Mouse (Mus musculus) CH12.LX (cell line): ENCODE data around the gene Hist1h2af. TPM values are rescaled to one million over a fixed set of nuclear protein-coding genes. Genes with fewer than 3 reads are reported as not detected.
A peak's percentile ranks its signal among the peaks of the same experiment; 100 is the strongest.

Experiments
- DNase-seq: peaks from one replicate; pipeline ENCODE4 v3.0.0-alpha.2; 2013; ENCODE audit errors: extremely low read depth
- H3K27ac ChIP-seq: 2 replicates; pipeline ENCODE4 v1.5.1; 2012; ENCODE audit warnings: low read depth, mild to moderate bottlenecking, control low read depth, moderate library complexity; ENCODE audit not compliant: insufficient read depth
- H3K27me3 ChIP-seq: replicated peaks from 2 replicates; pipeline ENCODE3; 2012; ENCODE audit warnings: inconsistent platforms
- H3K36me3 ChIP-seq, 2 experiments: replicated peaks in 1 of 2; 2 replicates each; pipeline versions ENCODE3 to v1.6.1; 2012; ENCODE audit warnings: inconsistent platforms in 1 of 2, low read length in 1 of 2, mild to moderate bottlenecking in 1 of 2, mixed read lengths in 1 of 2, moderate library complexity in 1 of 2; ENCODE audit not compliant: control insufficient read depth in 1 of 2, insufficient read depth in 1 of 2
- H3K4me1 ChIP-seq, 2 experiments: 2 replicates each; pipeline ENCODE4 v1.6.1; 2012; ENCODE audit warnings: inconsistent platforms in 1 of 2, moderate library complexity in 1 of 2; ENCODE audit not compliant: insufficient read depth in 2 of 2, control insufficient read depth in 1 of 2
- H3K4me2 ChIP-seq: 2 replicates; pipeline ENCODE4 v1.6.1; 2012; ENCODE audit warnings: low read depth, mild to moderate bottlenecking, control low read depth; ENCODE audit not compliant: poor library complexity, insufficient read depth, severe bottlenecking
- H3K4me3 ChIP-seq, 3 experiments: fragments of 150-350 bp in 1 of 3; sonication (generic) in 1 of 3; replicated peaks in 1 of 3; 2 replicates each; pipeline versions ENCODE3 to v1.5.1; 2011 to 2012; ENCODE audit warnings: low read depth in 2 of 3, low read length in 2 of 3, mild to moderate bottlenecking in 2 of 3, moderate library complexity in 2 of 3, control low read depth in 1 of 3, improper control_type of control experiment in 1 of 3, inconsistent platforms in 1 of 3, mixed read lengths in 1 of 3; ENCODE audit not compliant: poor library complexity in 1 of 3
- H3K79me2 ChIP-seq: replicated peaks from 2 replicates; pipeline ENCODE4 v1.6.1; 2012; ENCODE audit warnings: mild to moderate bottlenecking, moderate library complexity; ENCODE audit not compliant: control insufficient read depth, poor library complexity, insufficient read depth, severe bottlenecking; ENCODE audit errors: extremely low read depth
- H3K9ac ChIP-seq: 2 replicates; pipeline ENCODE4 v1.6.1; 2012; ENCODE audit warnings: low read depth, mild to moderate bottlenecking, control low read depth, moderate library complexity; ENCODE audit not compliant: insufficient read depth
- H3K9me3 ChIP-seq: replicated peaks from 2 replicates; pipeline ENCODE3; 2012; ENCODE audit warnings: low read length, inconsistent platforms, mixed read lengths
- CHD2 ChIP-seq: IDR thresholded peaks from 2 replicates; pipeline ENCODE4 v1.6.1; 2011; ENCODE audit warnings: low read length, improper control_type of control experiment
- E2F4 ChIP-seq: IDR thresholded peaks from 2 replicates; pipeline ENCODE4 v1.6.1; 2011; ENCODE audit warnings: low read depth, low read length, improper control_type of control experiment; ENCODE audit not compliant: insufficient replicate concordance
- ELF1 ChIP-seq: IDR thresholded peaks from 2 replicates; pipeline ENCODE4 v1.6.1; 2014; ENCODE audit warnings: low read depth, mild to moderate bottlenecking, inconsistent platforms, low read length, improper control_type of control experiment
- EP300 ChIP-seq: IDR thresholded peaks from 2 replicates; pipeline ENCODE4 v1.6.1; 2011; ENCODE audit warnings: low read length, improper control_type of control experiment
- HCFC1 ChIP-seq: IDR thresholded peaks from 2 replicates; pipeline ENCODE4 v1.6.1; 2012; ENCODE audit warnings: low read depth, mild to moderate bottlenecking, inconsistent platforms, low read length, improper control_type of control experiment
- JUND ChIP-seq: conservative IDR thresholded peaks from 2 replicates; pipeline ENCODE4 v1.6.1; 2011; ENCODE audit warnings: low read depth, low read length, improper control_type of control experiment
- KAT2A ChIP-seq: IDR thresholded peaks from 2 replicates; pipeline ENCODE4 v1.6.1; 2012; ENCODE audit warnings: low read length, improper control_type of control experiment, inconsistent platforms; ENCODE audit not compliant: insufficient replicate concordance
- MAX ChIP-seq: IDR thresholded peaks from 2 replicates; pipeline ENCODE4 v1.6.1; 2011; ENCODE audit warnings: low read length, improper control_type of control experiment
- NRF1 ChIP-seq: IDR thresholded peaks from 2 replicates; pipeline ENCODE4 v1.6.1; 2014; ENCODE audit warnings: low read depth, mild to moderate bottlenecking, inconsistent platforms, low read length, improper control_type of control experiment, moderate library complexity
- PAX5 ChIP-seq: IDR thresholded peaks from 2 replicates; pipeline ENCODE4 v1.6.1; 2012; ENCODE audit warnings: low read length, inconsistent platforms, mixed read lengths
- POLR2A ChIP-seq: IDR thresholded peaks from 2 replicates; pipeline ENCODE4 v1.6.1; 2011; ENCODE audit warnings: low read depth, mild to moderate bottlenecking, improper control_type of control experiment, low read length
- POLR2AphosphoS2 ChIP-seq: IDR thresholded peaks from 2 replicates; pipeline ENCODE4 v1.6.1; 2011; ENCODE audit warnings: low read depth, low read length, improper control_type of control experiment
- RAD21 ChIP-seq: IDR thresholded peaks from 2 replicates; pipeline ENCODE4 v1.6.1; 2011; ENCODE audit warnings: low read depth, mild to moderate bottlenecking, low read length, improper control_type of control experiment, moderate library complexity
- RCOR1 ChIP-seq: conservative IDR thresholded peaks from 2 replicates; pipeline ENCODE4 v1.6.1; 2012; ENCODE audit warnings: low read depth, mild to moderate bottlenecking, inconsistent platforms, low read length, improper control_type of control experiment
- SIN3A ChIP-seq: IDR thresholded peaks from 2 replicates; pipeline ENCODE4 v1.6.1; 2012; ENCODE audit warnings: low read length, improper control_type of control experiment, inconsistent platforms
- TBP ChIP-seq: conservative IDR thresholded peaks from 2 replicates; pipeline ENCODE4 v1.6.1; 2011; ENCODE audit warnings: low read depth, low read length, improper control_type of control experiment
- TCF12 ChIP-seq: IDR thresholded peaks from 2 replicates; pipeline ENCODE4 v1.6.1; 2014; ENCODE audit warnings: low read depth, mild to moderate bottlenecking, inconsistent platforms, low read length, improper control_type of control experiment
- UBTF ChIP-seq: IDR thresholded peaks from 2 replicates; pipeline ENCODE4 v1.6.1; 2012; ENCODE audit warnings: low read depth, mild to moderate bottlenecking, inconsistent platforms, low read length, improper control_type of control experiment, moderate library complexity
- USF1 ChIP-seq: IDR thresholded peaks from 2 replicates; pipeline ENCODE4 v1.6.1; 2014; ENCODE audit warnings: low read depth, mild to moderate bottlenecking, inconsistent platforms, low read length, improper control_type of control experiment
- ZC3H11A ChIP-seq: IDR thresholded peaks from 2 replicates; pipeline ENCODE4 v1.6.1; 2012; ENCODE audit warnings: low read depth, mild to moderate bottlenecking, inconsistent platforms, low read length, improper control_type of control experiment
- ZKSCAN1 ChIP-seq: IDR thresholded peaks from 2 replicates; pipeline ENCODE4 v1.6.1; 2012; ENCODE audit warnings: low read depth, inconsistent platforms, low read length, improper control_type of control experiment, borderline replicate concordance
- ZMIZ1 ChIP-seq: IDR thresholded peaks from 2 replicates; pipeline ENCODE4 v1.6.1; 2012; ENCODE audit warnings: low read depth, mild to moderate bottlenecking, inconsistent platforms, low read length, improper control_type of control experiment
- dilution Hi-C: fragments of 300-500 bp; cut with MboI; formaldehyde crosslinking; loops from 2 replicates; pipeline ENCODE4 v1.14.3; 2020; ENCODE audit warnings: low sequenced_read_pairs; ENCODE audit not compliant: extremely low pct_unique_long_range_greater_than_20kb, extremely low pct_ligation_motif_present
- in situ Hi-C: fragments of 300-500 bp; cut with MboI; formaldehyde crosslinking; loops from 3 replicates; pipeline ENCODE4 v1.14.3; 2019; ENCODE audit warnings: low sequenced_read_pairs, low pct_ligation_motif_present, low pct_unique_long_range_greater_than_20kb, mixed read lengths
- polyA plus RNA-seq: library from polyadenylated mRNA; unstranded; fragments of >175 nt; gene quantifications from 2 replicates; pipeline ENCODE4 v1.2.1, GENCODE M21; 2012; ENCODE audit warnings: low read depth; ENCODE audit not compliant: insufficient read length
- total RNA-seq, 2 experiments: library from RNA; depleted of rRNA; stranded (reverse); fragments of 300-350 nt in 1 of 2; fragments of >200 nt in 1 of 2; gene quantifications; 2 replicates each; pipeline ENCODE4 v1.2.3; 2012 to 2014

Hist1h2af gene
- total and polyA plus RNA-seq, 3 experiments = 57.1 to 932 (median 68.6) TPM

GRCm38 (mm10) chr13:23510127-23510526 is 23.6 kb upstream of the Hist1h2af start:
- in situ Hi-C loops = loop anchor here (25.0 kb wide), 1 partner anchor 1573 kb away; the partner anchor contains the start of gene Zfp184
- peak overlapping the region; percentile 23 for H3K4me2 ChIP-seq

GRCm38 (mm10) chr13:23513517-23513916 is 20.2 kb upstream of the Hist1h2af start:
- no peak overlapping the region for H3K27ac ChIP-seq
- no peak overlapping the region for H3K4me2 ChIP-seq
- in situ Hi-C loops (loop anchor here (25.0 kb wide), 1 partner anchor 1576 kb away; the partner anchor contains the start of gene Zfp184), dilution Hi-C loops (no loop called here)
- H3K79me2 ChIP-seq = no peaks in the 10 kb centered on the region
- peaks cover 7 to 33% of the 10 kb centered on the region in 2 experiments; a peak in 3 of 4 replicates for H3K4me1 ChIP-seq
- H3K36me3 ChIP-seq = no peaks in the 10 kb centered on the region
- H3K9ac ChIP-seq = no peak overlapping the region
- H3K4me3 ChIP-seq = no peak overlapping the region
- no peaks in the 10 kb centered on the region for H3K9me3 ChIP-seq
- DNase-seq = no peak
- no peak for TF ChIP-seq TBP
- no peak for TF ChIP-seq JUND
- TF ChIP-seq KAT2A = no peak
- no peak for TF ChIP-seq POLR2A
- no peak for TF ChIP-seq E2F4
- no peak for TF ChIP-seq UBTF
- TF ChIP-seq RCOR1 = no peak
- TF ChIP-seq ELF1 = no peak
- no peak for TF ChIP-seq USF1
- no peak for TF ChIP-seq ZC3H11A
- no peak for TF ChIP-seq EP300
- no peak for TF ChIP-seq SIN3A
- no peak for TF ChIP-seq TCF12
- TF ChIP-seq CHD2 = no peak
- no peak for TF ChIP-seq NRF1
- TF ChIP-seq PAX5 = no peak
- no peak for TF ChIP-seq HCFC1
- H3K27me3 ChIP-seq = no peaks in the 10 kb centered on the region

More at GRCm38 (mm10) chr13:23510127-23510526, 23.6 kb upstream of the Hist1h2af start:
- dilution Hi-C loops = no loop called here
- no peak overlapping the region for H3K9ac ChIP-seq
- H3K79me2 ChIP-seq = no peaks in the 10 kb centered on the region
- DNase-seq = no peak
- no peaks in the 10 kb centered on the region for H3K27me3 ChIP-seq
- H3K27ac ChIP-seq = no peak overlapping the region
- H3K4me3 ChIP-seq = peak overlapping the region in 1 of 3 experiments; percentile 3
- peaks cover 9 to 37% of the 10 kb centered on the region in 2 experiments; a peak in 3 of 4 replicates for H3K4me1 ChIP-seq
- H3K9me3 ChIP-seq = no peaks in the 10 kb centered on the region
- TF ChIP-seq JUND (no peak), RCOR1 (no peak), POLR2A (no peak), POLR2AphosphoS2 (no peak), ZMIZ1 (no peak), RAD21 (no peak), MAX (no peak), ZC3H11A (no peak), TBP (no peak), ZKSCAN1 (no peak)
- no peaks in the 10 kb centered on the region for H3K36me3 ChIP-seq
